10 mouse cellular contexts compared by ENCODE assay signal in the genomic region with DNA sequence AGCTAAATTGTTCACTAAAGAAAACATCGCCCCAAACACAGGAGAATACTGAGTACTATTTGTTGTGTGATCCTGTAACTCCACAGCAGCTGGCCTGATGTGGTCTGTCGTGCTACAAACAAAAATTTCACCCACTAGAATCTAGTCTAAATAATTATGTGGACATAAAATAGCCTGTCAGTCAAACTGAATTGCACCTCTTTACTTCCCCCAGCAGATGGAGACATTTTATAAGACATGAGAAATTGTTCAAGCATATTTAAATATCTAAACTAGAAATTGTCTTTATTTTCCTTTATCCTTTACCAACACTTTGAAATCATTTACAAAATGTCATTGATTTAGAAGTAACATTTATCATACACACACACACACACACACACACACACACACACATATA. TPM values are rescaled to one million over a fixed set of nuclear protein-coding genes. Genes with fewer than 3 reads are reported as not detected.
A peak's percentile ranks its signal among the peaks of the same experiment; 100 is the strongest.
DNase-seq lines count a peak whose midpoint lies in the region; ATAC-seq lines count a peak whose summit lies in the region.
"Had no signal": no experiment of that assay in that cellular context is flagged by ENCODE, and none has a peak within 500 bp of the region (broad histone marks: within the 10 kb centered on the region; RNA-seq: fewer than 3 reads in every experiment).

No protein-coding gene starts in this region.

- ATAC-seq in hindbrain, embryonic 11.5 days (ENCODE audit: low FRiP score): no peak
- ATAC-seq in granulocyte monocyte progenitor cell, adult 5-6 weeks (replicated peaks; ENCODE audit: poor library complexity, severe bottlenecking): no peak

- H3K9me3 ChIP-seq in hindbrain, embryonic 11.5 days (ENCODE audit: control insufficient read depth, low read length): no peaks in the 10 kb centered on the region
- no peaks in the 10 kb centered on the region for H3K9me3 ChIP-seq in hindbrain, embryonic 10.5 days

- no peak overlapping the region for H3K4me2 ChIP-seq in hindbrain, embryonic 11.5 days (replicated peaks; ENCODE audit: low read depth, low read length)

- peak; percentile 13 for DNase-seq in hindbrain, embryonic 11.5 days (ENCODE audit: low spot score)
- no peak for DNase-seq in hindbrain, embryonic 10.5 days (ENCODE audit: low spot score)
- DNase-seq in ovary, postnatal 14 days (ENCODE audit: low spot score): peak; percentile 0
- no peak for DNase-seq in ovary, adult 18-20 months (ENCODE audit: low spot score)
- peak; percentile 6 for DNase-seq in embryo, embryonic 10 days (ENCODE audit: low spot score)
- no peak for DNase-seq in frontal cortex, postnatal 14 days (ENCODE audit: low spot score in 2 of 2)
- no peak for DNase-seq in layer of hippocampus, postnatal 25 days (ENCODE audit: extremely low spot score in 1 of 2, low spot score in 1 of 2)
- DNase-seq: adrenal gland, adult 2 months; right cerebral cortex, postnatal 14 days had no signal

- H3K27me3 ChIP-seq in hindbrain, embryonic 11.5 days (ENCODE audit: control insufficient read depth, insufficient read depth, low read length): no peaks in the 10 kb centered on the region
- H3K27me3 ChIP-seq in hindbrain, embryonic 10.5 days (ENCODE audit: insufficient read depth, poor library complexity, severe bottlenecking): no peaks in the 10 kb centered on the region

- H3K4me1 ChIP-seq in hindbrain, embryonic 11.5 days (replicated peaks; ENCODE audit: control insufficient read depth, insufficient read depth, low read length): no peaks in the 10 kb centered on the region
- H3K4me1 ChIP-seq in hindbrain, embryonic 10.5 days (replicated peaks): no peaks in the 10 kb centered on the region

- no peak overlapping the region for H3K4me3 ChIP-seq in hindbrain, embryonic 11.5 days (ENCODE audit: low read depth, low read length)
- H3K4me3 ChIP-seq in hindbrain, embryonic 10.5 days: no peak overlapping the region

- 45% methylated on average over 2 of the region's 2 CpGs for WGBS in hindbrain, embryonic 11.5 days
- 35% methylated on average over 2 of the region's 2 CpGs for WGBS in hindbrain, embryonic 10.5 days

- no peaks in the 10 kb centered on the region for H3K36me3 ChIP-seq in hindbrain, embryonic 11.5 days (ENCODE audit: control insufficient read depth, insufficient read depth, low read length)
- H3K36me3 ChIP-seq in hindbrain, embryonic 10.5 days: no peaks in the 10 kb centered on the region

- no peak overlapping the region for H3K9ac ChIP-seq in hindbrain, embryonic 11.5 days (ENCODE audit: low read depth, low read length)

- no peak overlapping the region for H3K27ac ChIP-seq in hindbrain, embryonic 11.5 days (ENCODE audit: low read depth, low read length)
- H3K27ac ChIP-seq in hindbrain, embryonic 10.5 days: no peak overlapping the region

RNA-seq across cellular contexts. Expression of a gene that starts 38.4 kb away (rescaled TPM):
- 2.5 and 2.9 TPM in 2 replicates for polyA plus RNA-seq in hindbrain, embryonic 11.5 days (2014; fragmentation: Nextera tagmentation; extraction: Ambion mirVana)
- polyA plus RNA-seq in hindbrain, embryonic 10.5 days (2016; fragmentation: Nextera tagmentation; extraction: Ambion mirVana): 2.8 and 4.0 TPM in 2 replicates
- total RNA-seq in layer of hippocampus, postnatal 25 days (2021): 1 to 10 TPM; 2.9 to 5.6 TPM
- not detected in 2 replicates for total RNA-seq in granulocyte monocyte progenitor cell, adult 5-6 weeks (2014; fragmentation: Nextera tagmentation)
- total RNA-seq in granulocyte monocyte progenitor cell, adult 5-6 weeks (2017): not detected in 2 replicates

Comparison
In these comparisons a context has a peak if more than half of its experiments do, and no peak if none do; other contexts are left out.
1. DNase-seq: peak in hindbrain, embryonic 11.5 days (single experiment), ovary, postnatal 14 days (single experiment) and embryo, embryonic 10 days (single experiment); none in hindbrain, embryonic 10.5 days (single experiment), ovary, adult 18-20 months (single experiment), frontal cortex, postnatal 14 days (0 of 2) and layer of hippocampus, postnatal 25 days (0 of 2).